Mouse (Mus musculus): Measurements from ENCODE around the gene Usp54.

- no peak for TF ChIP-seq CTCF (IDR thresholded peaks at IDR 0.05; ENCODE audit: borderline replicate concordance, insufficient read depth, low read length)
- TF ChIP-seq POLR2A (IDR thresholded peaks at IDR 0.05; ENCODE audit: low read depth, low read length) = no peak
These were observed 39.6 kb downstream of the Usp54 start for GRCm38 (mm10) chr14:20601287-20601686.
